Mouse (Mus musculus) MEL (cell line): ENCODE data around the gene Nme1.

Experiments
- CHD2 ChIP-seq: IDR thresholded peaks from 2 replicates; pipeline ENCODE4 v1.6.1; 2011; ENCODE audit warnings: low read length, improper control_type of control experiment
- CTCF ChIP-seq, 3 experiments: IDR thresholded peaks in 2 of 3; conservative IDR thresholded peaks in 1 of 3; 2 replicates each; pipeline ENCODE4 v1.5.1; 2011 to 2012; ENCODE audit warnings: low read length in 3 of 3, low read depth in 2 of 3, mild to moderate bottlenecking in 2 of 3, improper control_type of control experiment in 1 of 3, inconsistent platforms in 1 of 3, mixed read lengths in 1 of 3, moderate library complexity in 1 of 3; ENCODE audit not compliant: control insufficient read depth in 1 of 3, insufficient read depth in 1 of 3, poor library complexity in 1 of 3, severe bottlenecking in 1 of 3
- E2F4 ChIP-seq: IDR thresholded peaks from 2 replicates; pipeline ENCODE4 v1.6.1; 2011; ENCODE audit warnings: low read depth, low read length, improper control_type of control experiment, borderline replicate concordance
- ELF1 ChIP-seq: IDR thresholded peaks from 2 replicates; pipeline ENCODE4 v1.6.1; 2014; ENCODE audit warnings: low read depth, mild to moderate bottlenecking, inconsistent platforms, low read length, improper control_type of control experiment, moderate library complexity
- EP300 ChIP-seq, 2 experiments: IDR thresholded peaks; 2 replicates each; pipeline ENCODE4 v1.6.1; 2011; ENCODE audit warnings: improper control_type of control experiment in 2 of 2, low read length in 2 of 2, low read depth in 1 of 2, mild to moderate bottlenecking in 1 of 2
- MAFK ChIP-seq: IDR thresholded peaks from 2 replicates; pipeline ENCODE4 v1.6.1; 2011; ENCODE audit warnings: low read depth, mild to moderate bottlenecking, low read length, improper control_type of control experiment, borderline replicate concordance
- POLR2A ChIP-seq, 2 experiments: IDR thresholded peaks; 2 replicates each; pipeline ENCODE4 v1.6.1; 2011 to 2012; ENCODE audit warnings: low read length in 2 of 2, mild to moderate bottlenecking in 2 of 2, control low read depth in 1 of 2, improper control_type of control experiment in 1 of 2, low read depth in 1 of 2, moderate library complexity in 1 of 2; ENCODE audit not compliant: control insufficient read depth in 1 of 2, insufficient read depth in 1 of 2, poor library complexity in 1 of 2
- USF1 ChIP-seq: IDR thresholded peaks from 2 replicates; pipeline ENCODE4 v1.6.1; 2014; ENCODE audit warnings: low read depth, mild to moderate bottlenecking, inconsistent platforms, low read length, improper control_type of control experiment, moderate library complexity

DNA sequence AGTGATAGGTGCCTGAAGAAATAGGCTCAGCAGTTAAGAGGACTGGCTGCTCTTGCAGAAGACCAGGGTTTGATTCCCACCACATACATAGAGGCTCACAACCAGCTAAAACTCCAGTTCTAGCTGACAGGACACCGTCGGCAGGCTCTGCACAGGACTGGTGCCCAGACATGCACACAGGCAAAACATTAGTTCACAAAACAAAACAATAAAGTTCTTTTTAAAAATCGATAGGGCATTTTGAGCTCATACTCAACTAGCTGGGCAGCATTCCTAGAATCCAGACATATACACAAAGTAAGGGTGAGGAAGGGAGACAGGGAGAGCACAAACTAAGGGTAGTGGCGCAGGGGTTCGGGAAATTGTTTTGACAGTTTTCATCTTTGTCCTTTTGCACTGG lies 26.2 kb upstream of the Nme1 start:
- TF ChIP-seq USF1, result no peak
- TF ChIP-seq EP300 (IDR thresholded peaks at IDR 0.05; ENCODE audit: low read depth in 1 of 2, low read length in 2 of 2), result no peak
- no peak for TF ChIP-seq ELF1
- no peak for TF ChIP-seq CTCF (IDR thresholded peaks at IDR 0.05 in 2 of 3, conservative IDR thresholded peaks at IDR 0.05 in 1 of 3; ENCODE audit: control insufficient read depth in 1 of 3, insufficient read depth in 1 of 3, low read depth in 2 of 3, low read length in 3 of 3, poor library complexity in 1 of 3, severe bottlenecking in 1 of 3)
- TF ChIP-seq POLR2A (IDR thresholded peaks at IDR 0.05; ENCODE audit: control insufficient read depth in 1 of 2, insufficient read depth in 1 of 2, low read depth in 1 of 2, low read length in 2 of 2, poor library complexity in 1 of 2), result no peak
- TF ChIP-seq E2F4, result no peak
- TF ChIP-seq CHD2, result no peak
- TF ChIP-seq MAFK, result no peak
